Mouse (Mus musculus): ENCODE measurements around the gene Rbfox1.

DNA sequence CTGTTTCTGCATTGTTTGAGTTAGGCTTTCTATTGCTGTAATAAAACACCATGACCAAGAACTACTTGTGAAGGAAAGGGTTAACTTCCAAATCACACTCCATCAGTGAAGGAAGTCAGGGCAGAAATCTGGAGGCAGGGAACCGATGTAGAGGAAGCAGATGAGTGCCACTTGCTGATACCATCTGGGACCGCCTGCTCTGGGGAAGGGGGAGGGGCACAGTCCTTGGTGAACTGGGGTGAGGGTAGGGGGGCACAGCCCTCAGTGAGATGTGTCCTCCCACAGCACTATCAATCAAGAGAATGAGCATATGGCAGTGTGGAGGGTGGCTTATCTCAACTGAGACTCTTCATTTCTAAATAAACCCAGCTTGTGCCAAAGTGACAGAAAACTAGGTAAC lies 1108.0 kb downstream of the Rbfox1 start:
- TF ChIP-seq POLR2A (IDR thresholded peaks at IDR 0.05; ENCODE audit: low read depth, low read length): no peak
- no peak for TF ChIP-seq CTCF (IDR thresholded peaks at IDR 0.05; ENCODE audit: borderline replicate concordance, insufficient read depth, low read length)
